Mouse (Mus musculus) small intestine, adult 2 months (tissue): ENCODE results near the gene Slc35b3.

Source experiments
- CTCF ChIP-seq: fragments of 200-500 bp; IDR thresholded peaks from 2 replicates; pipeline ENCODE4 v1.5.1; 2012; ENCODE audit warnings: low read depth, mild to moderate bottlenecking, control low read depth, inconsistent platforms, low read length, moderate library complexity, mixed read lengths; ENCODE audit not compliant: insufficient replicate concordance, insufficient read length; ENCODE audit errors: extremely low read depth
- POLR2A ChIP-seq: fragments of 200-500 bp; IDR thresholded peaks from 2 replicates; pipeline ENCODE4 v1.6.1; 2012; ENCODE audit warnings: low read depth, mild to moderate bottlenecking, control low read depth, inconsistent platforms, low read length, moderate library complexity

GRCm38 (mm10) chr13:38980900-38981299 lies 20.2 kb upstream of the Slc35b3 start:
- TF ChIP-seq CTCF = no peak
- no peak for TF ChIP-seq POLR2A
